Mouse (Mus musculus) intestine, embryonic 14.5 days (tissue): ENCODE results near the gene Wee2. TPM values are rescaled to one million over a fixed set of nuclear protein-coding genes. Genes with fewer than 3 reads are reported as not detected.

Experiments used
- ATAC-seq: fragments of 200-750 bp; cut with Nextera tagmentation; replicated peaks from 2 replicates; pipeline ENCODE4 v1.8.0; 2017; ENCODE audit warnings: low read depth, moderate number of reproducible peaks, moderate TSS enrichment, moderate library complexity; ENCODE audit not compliant: low FRiP score, low TSS enrichment
- DNase-seq: peaks from one replicate; pipeline ENCODE4 v3.0.0-alpha.2; 2018; ENCODE audit warnings: low spot score
- H3K27ac ChIP-seq: fragments of 300-500 bp; sonication (generic); 2 replicates; pipeline ENCODE4 v1.5.1; 2014; ENCODE audit warnings: low read depth, mild to moderate bottlenecking, control low read depth
- H3K27me3 ChIP-seq: fragments of 300-500 bp; sonication (generic); replicated peaks from 2 replicates; pipeline ENCODE4 v1.6.1; 2014; ENCODE audit warnings: low read length, control low read depth; ENCODE audit not compliant: control insufficient read depth, insufficient read depth
- H3K36me3 ChIP-seq: fragments of 300-500 bp; sonication (generic); 2 replicates; pipeline ENCODE4 v1.6.1; 2014; ENCODE audit warnings: low read length, control low read depth; ENCODE audit not compliant: control insufficient read depth, insufficient read depth
- H3K4me1 ChIP-seq: fragments of 300-500 bp; sonication (generic); replicated peaks from 2 replicates; pipeline ENCODE4 v1.6.1; 2014; ENCODE audit warnings: low read length, control low read depth, mixed read lengths; ENCODE audit not compliant: control insufficient read depth, insufficient read depth
- H3K4me2 ChIP-seq: fragments of 300-500 bp; sonication (generic); 2 replicates; pipeline ENCODE4 v1.6.1; 2014; ENCODE audit warnings: low read length
- H3K4me3 ChIP-seq: fragments of 300-500 bp; sonication (generic); 2 replicates; pipeline ENCODE4 v1.5.1; 2014; ENCODE audit warnings: low read depth, low read length, control low read depth, mixed read lengths
- H3K9ac ChIP-seq: fragments of 300-500 bp; sonication (generic); 2 replicates; pipeline ENCODE4 v1.6.1; 2014; ENCODE audit warnings: mild to moderate bottlenecking, low read length
- H3K9me3 ChIP-seq: fragments of 300-500 bp; sonication (generic); 2 replicates; pipeline ENCODE4 v1.6.1; 2016; ENCODE audit warnings: low read length, control low read depth; ENCODE audit not compliant: control insufficient read depth
- WGBS: fragments of 180-500 bp; shearing (Covaris S2); extraction: QIAGEN DNeasy Blood & Tissue Kit; methylation state at CpG from one replicate; pipeline ENCODE4 v1.1.7; 2014; 5-methylcytosine and 5-hydroxymethylcytosine counted together
- polyA plus RNA-seq: library from polyadenylated mRNA; unstranded; fragments of >200 nt; fragmentation: Nextera tagmentation; extraction: Ambion mirVana; gene quantifications from 2 replicates; pipeline ENCODE4 v1.2.1, GENCODE M21; 2014

Wee2 gene
- polyA plus RNA-seq, 1 experiment from 2014 or later = not detected

DNA sequence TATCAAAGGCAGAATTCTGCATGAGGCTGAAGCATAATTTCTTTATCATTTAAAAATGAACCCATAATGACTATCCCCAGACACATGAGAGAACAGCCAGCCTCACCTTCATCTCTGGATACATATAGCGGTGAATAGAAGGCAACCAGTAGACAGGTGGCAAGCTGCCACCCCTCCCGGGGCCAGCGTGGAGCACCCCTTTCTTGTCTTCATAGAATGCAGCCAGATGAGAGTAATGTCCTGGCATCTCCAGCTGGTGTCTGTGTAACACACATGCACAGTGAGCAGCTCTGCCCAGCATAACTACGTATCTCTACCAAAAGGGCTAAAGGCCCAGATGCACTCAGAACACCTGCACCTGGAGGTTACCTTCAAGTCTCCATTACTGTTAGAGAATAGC, 20.5 kb upstream of the Wee2 start:
- no peak for ATAC-seq
- H3K36me3 ChIP-seq = peaks cover 3% of the 10 kb centered on the region; the same call in 1 of the 2 replicates

DNA sequence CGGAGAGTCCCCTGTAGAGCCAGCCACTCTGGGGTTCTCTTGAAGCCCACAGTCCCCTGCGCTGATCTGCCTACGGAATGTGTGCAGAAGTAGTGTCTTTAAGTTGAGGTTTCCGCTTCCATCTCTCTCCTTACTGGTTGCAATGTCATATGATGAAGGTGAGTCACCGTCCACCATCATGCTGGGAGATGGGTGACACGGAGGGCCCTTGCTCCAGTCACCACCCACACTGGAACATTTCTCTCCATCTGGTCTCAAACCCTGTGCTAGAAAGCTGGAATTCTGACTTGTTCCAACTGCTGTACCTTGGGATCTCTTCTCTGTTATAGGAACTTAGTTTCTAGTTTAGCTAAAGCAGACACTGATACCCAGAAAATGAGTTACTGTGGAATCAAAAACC, 17.8 kb upstream of the Wee2 start:
- H3K9ac ChIP-seq = no peak overlapping the region
- no peak overlapping the region for H3K4me2 ChIP-seq
- no peaks in the 10 kb centered on the region for H3K9me3 ChIP-seq
- H3K36me3 ChIP-seq = peaks cover 3% of the 10 kb centered on the region; the same call in 1 of the 2 replicates
- H3K4me1 ChIP-seq = no peaks in the 10 kb centered on the region
- ATAC-seq (no peak), DNase-seq (no peak)
- WGBS = 92% methylated on average over 6 of the region's 6 CpGs
- no peak overlapping the region for H3K27ac ChIP-seq
- no peak overlapping the region for H3K4me3 ChIP-seq
- H3K27me3 ChIP-seq = no peaks in the 10 kb centered on the region

More for the DNA sequence above, 20.5 kb upstream of the Wee2 start:
- Histone ChIP-seq H3K4me3 (no peak overlapping the region), H3K9ac (no peak overlapping the region), H3K27me3 (no peaks in the 10 kb centered on the region), H3K9me3 (no peaks in the 10 kb centered on the region), H3K4me1 (no peaks in the 10 kb centered on the region), H3K27ac (no peak overlapping the region), H3K4me2 (no peak overlapping the region)
- WGBS = 94% methylated on average over 4 of the region's 4 CpGs
- no peak for DNase-seq

DNA sequence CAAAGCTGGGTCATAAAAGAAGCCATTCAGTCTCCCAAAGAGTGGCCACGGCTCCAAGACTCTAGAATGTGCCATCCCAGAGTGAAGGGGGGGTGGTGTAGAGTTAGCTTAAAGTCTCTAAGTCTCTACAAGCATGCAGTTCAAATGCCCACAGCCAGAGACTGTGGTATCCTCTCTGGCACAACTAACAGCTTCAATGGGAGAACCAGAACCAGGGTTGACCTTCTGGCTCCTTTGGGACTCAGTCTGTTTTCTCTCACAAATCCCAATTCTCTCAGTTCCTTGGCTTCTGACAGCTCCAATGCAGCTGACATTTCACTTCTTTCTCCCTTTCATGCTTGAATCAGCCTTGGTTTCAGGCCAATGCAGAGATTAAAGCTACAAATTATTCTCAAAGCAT, 15.9 kb upstream of the Wee2 start:
- Histone ChIP-seq H3K27me3 (no peaks in the 10 kb centered on the region), H3K4me1 (no peaks in the 10 kb centered on the region), H3K4me2 (no peak overlapping the region), H3K36me3 (peaks cover 3% of the 10 kb centered on the region; the same call in 1 of the 2 replicates), H3K27ac (no peak overlapping the region), H3K4me3 (no peak overlapping the region), H3K9me3 (no peaks in the 10 kb centered on the region), H3K9ac (no peak overlapping the region)
- DNase-seq (no peak), ATAC-seq (no peak)
- WGBS = 86% methylated on average over 1 of the region's 1 CpGs

DNA sequence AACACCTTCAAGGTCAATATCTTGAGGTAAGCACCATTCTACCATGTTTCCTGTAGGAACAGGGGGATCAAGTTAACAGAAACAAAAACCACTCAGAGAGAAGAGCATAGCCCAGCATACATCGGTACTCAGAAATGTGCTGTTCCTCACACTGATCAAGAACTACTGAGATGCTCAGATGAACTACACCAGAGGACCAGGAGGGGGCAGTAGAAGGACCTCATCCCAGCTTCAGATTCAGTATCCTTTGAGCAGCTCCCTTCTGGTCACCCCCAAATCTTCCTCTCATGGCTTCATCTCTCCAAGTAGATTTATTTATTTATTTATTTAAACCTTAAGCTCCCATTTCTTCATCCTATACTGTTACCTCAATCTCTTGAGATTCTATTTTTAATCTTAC, 15.1 kb upstream of the Wee2 start:
- DNase-seq = no peak

DNA sequence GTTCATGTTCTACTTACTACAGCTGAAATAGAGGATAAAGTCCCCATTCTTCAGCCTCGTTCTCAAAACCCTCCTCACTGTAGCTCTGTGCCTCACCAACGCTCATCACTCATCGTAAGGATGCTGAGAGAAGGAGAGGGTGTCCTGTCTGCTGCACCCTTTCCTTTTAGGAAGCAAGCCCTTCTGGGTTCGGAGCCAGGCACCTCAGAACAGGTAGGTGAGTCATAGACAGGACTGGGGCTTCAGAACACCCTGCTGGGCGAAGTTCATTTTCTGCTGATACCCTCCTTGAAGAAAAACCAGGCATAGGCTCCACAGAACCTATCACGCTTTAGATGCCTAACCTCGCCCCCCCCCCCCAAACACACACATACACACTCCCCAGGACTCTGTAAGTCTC, 11.4 kb upstream of the Wee2 start:
- H3K27me3 ChIP-seq = no peaks in the 10 kb centered on the region
- no peak overlapping the region for H3K4me2 ChIP-seq
- no peak overlapping the region for H3K27ac ChIP-seq
- H3K4me1 ChIP-seq = peaks cover 7% of the 10 kb centered on the region; the same call in 1 of the 2 replicates
- H3K4me3 ChIP-seq = no peak overlapping the region
- no peak for ATAC-seq
- DNase-seq = no peak
- 84% methylated on average over 7 of the region's 7 CpGs for WGBS
- H3K9ac ChIP-seq = no peak overlapping the region
- no peaks in the 10 kb centered on the region for H3K9me3 ChIP-seq
- no peaks in the 10 kb centered on the region for H3K36me3 ChIP-seq

More for the DNA sequence above, 15.1 kb upstream of the Wee2 start:
- Histone ChIP-seq H3K27me3 (no peaks in the 10 kb centered on the region), H3K27ac (no peak overlapping the region), H3K4me2 (no peak overlapping the region), H3K4me3 (no peak overlapping the region), H3K36me3 (0 out of 2 replicates have a peak, but pooled peaks cover 3% of the 10 kb centered on the region), H3K4me1 (no peaks in the 10 kb centered on the region), H3K9ac (no peak overlapping the region), H3K9me3 (no peaks in the 10 kb centered on the region)
- ATAC-seq = no peak
- 72% methylated on average over 1 of the region's 1 CpGs for WGBS

DNA sequence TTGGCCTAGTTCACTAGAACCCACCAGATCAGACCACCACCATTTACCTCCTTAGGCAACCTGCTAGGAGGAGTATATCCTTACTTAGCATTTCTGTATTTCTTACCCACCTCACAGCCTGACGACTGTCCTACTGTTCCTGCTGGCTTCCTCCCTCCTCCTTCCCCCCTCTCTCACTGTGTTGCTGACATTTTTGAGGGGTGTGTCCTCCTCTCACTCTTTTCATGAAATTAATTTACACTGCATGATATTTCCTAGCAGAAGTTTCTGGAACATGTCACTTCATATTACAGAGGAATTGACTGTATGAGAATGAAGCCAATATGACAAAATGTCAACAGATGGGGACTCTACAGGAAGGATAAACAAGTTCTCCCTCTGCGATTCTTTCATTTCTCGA, 10.2 kb upstream of the Wee2 start:
- no peaks in the 10 kb centered on the region for H3K27me3 ChIP-seq
- H3K4me1 ChIP-seq = peaks cover 7% of the 10 kb centered on the region; the same call in 1 of the 2 replicates
- no peaks in the 10 kb centered on the region for H3K9me3 ChIP-seq
- DNase-seq (no peak), ATAC-seq (no peak)
- 61% methylated on average over 3 of the region's 3 CpGs for WGBS
- H3K9ac ChIP-seq = no peak overlapping the region
- no peak overlapping the region for H3K4me3 ChIP-seq
- no peak overlapping the region for H3K27ac ChIP-seq
- H3K4me2 ChIP-seq = no peak overlapping the region
- no peaks in the 10 kb centered on the region for H3K36me3 ChIP-seq

DNA sequence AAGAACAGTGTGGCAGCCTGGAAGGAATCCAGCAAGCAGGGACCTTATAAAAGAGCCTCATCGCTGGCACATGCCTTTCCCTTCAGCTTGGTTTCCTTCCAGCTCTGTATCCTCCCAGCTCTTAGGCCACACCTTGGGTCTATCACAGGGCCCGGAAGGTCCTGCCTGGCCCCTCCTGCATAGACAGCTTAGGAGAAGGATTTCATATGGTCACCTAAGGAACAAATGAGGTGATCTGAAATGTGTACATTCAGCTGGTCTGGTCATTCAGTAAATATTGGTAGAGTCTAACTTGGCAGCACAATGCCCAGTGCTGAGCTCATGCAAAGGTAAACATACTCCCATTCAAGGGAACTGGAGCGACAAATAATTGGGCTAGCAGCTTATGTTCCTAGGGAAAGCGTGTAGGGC, 9.4 kb upstream of the Wee2 start:
- DNase-seq = peak; percentile 47
- no peak overlapping the region for H3K4me2 ChIP-seq

DNA sequence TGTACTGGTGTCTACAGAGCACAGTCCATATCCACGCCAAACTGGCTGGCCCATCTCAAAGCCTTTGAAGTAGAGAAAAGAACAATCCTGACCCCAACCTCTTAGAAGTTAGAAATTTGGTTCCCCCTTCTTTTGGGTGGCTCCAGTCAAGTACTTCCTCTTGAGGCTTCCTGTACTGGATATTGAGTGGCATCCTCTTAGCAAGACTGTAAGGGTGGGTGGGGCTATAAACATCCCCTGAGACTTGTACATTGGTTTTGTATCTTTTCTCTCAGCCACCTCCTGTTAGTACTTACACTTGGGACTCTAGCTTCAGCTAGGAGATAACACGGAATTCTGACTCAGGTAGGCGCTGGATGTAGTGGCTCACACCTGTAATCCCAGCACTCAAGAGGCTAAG, 8.6 kb upstream of the Wee2 start:
- Histone ChIP-seq H3K4me3 (no peak overlapping the region), H3K27me3 (no peaks in the 10 kb centered on the region), H3K27ac (no peak overlapping the region), H3K36me3 (no peaks in the 10 kb centered on the region), H3K9ac (no peak overlapping the region), H3K4me1 (peaks cover 18% of the 10 kb centered on the region; the same call in 1 of the 2 replicates), H3K4me2 (no peak overlapping the region), H3K9me3 (no peaks in the 10 kb centered on the region)
- ATAC-seq (no peak), DNase-seq (peak; percentile 35)
- 87% methylated on average over 3 of the region's 3 CpGs for WGBS

More for the DNA sequence above, 9.4 kb upstream of the Wee2 start:
- Histone ChIP-seq H3K4me1 (peaks cover 13% of the 10 kb centered on the region; the same call in 1 of the 2 replicates), H3K4me3 (no peak overlapping the region), H3K9ac (no peak overlapping the region), H3K27ac (no peak overlapping the region), H3K27me3 (no peaks in the 10 kb centered on the region), H3K36me3 (no peaks in the 10 kb centered on the region), H3K9me3 (no peaks in the 10 kb centered on the region)
- ATAC-seq = no peak
- WGBS = 71% methylated on average over 4 of the region's 4 CpGs

DNA sequence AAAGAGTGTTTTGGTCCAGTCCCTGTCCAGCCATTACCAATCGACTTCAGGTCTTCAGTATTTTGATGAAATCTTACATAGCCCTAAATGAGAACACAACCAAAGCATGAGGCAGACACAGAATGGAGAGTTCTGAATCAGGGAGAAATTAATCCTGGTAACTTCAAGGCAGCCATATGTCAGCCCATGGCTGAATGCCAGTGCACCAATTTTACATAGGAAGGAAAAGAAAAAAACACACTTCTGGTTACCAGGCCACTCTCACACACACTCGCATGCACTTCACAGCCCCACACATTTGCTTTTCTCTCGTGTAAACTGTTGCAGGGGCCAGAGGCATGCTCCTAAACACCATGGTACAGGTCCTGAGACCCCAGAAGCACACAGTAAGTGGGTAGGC, 8.0 kb upstream of the Wee2 start:
- no peaks in the 10 kb centered on the region for H3K9me3 ChIP-seq
- peaks cover 18% of the 10 kb centered on the region; the same call in 1 of the 2 replicates for H3K4me1 ChIP-seq
- H3K27ac ChIP-seq = no peak overlapping the region
- H3K4me2 ChIP-seq = peak overlapping the region; percentile 2; the same call in 1 of the 2 replicates
- DNase-seq (peak; percentile 47), ATAC-seq (no peak)
- no peak overlapping the region for H3K4me3 ChIP-seq
- no peak overlapping the region for H3K9ac ChIP-seq
- H3K27me3 ChIP-seq = no peaks in the 10 kb centered on the region
- 60% methylated on average over 3 of the region's 3 CpGs for WGBS
- H3K36me3 ChIP-seq = no peaks in the 10 kb centered on the region
